Mouse (Mus musculus) left cerebral cortex, adult 8-10 months (tissue): ENCODE measurements around the gene Ube2e1. TPM values are rescaled to one million over a fixed set of nuclear protein-coding genes. Genes with fewer than 3 reads are reported as not detected.
A peak's percentile ranks its signal among the peaks of the same experiment; 100 is the strongest.

Experiments used
- DNase-seq, 2 experiments: peaks; one replicate each; pipeline ENCODE4 v3.0.0; 2022; ENCODE audit warnings: low spot score in 2 of 2
- total RNA-seq, 4 experiments: library from RNA; stranded (reverse); gene quantifications; 2 replicates each; pipeline ENCODE4 v1.2.4; 2022

Gene Ube2e1
- total RNA-seq: 100 to 1,000 TPM; 111 to 132 (median 115) TPM

DNA sequence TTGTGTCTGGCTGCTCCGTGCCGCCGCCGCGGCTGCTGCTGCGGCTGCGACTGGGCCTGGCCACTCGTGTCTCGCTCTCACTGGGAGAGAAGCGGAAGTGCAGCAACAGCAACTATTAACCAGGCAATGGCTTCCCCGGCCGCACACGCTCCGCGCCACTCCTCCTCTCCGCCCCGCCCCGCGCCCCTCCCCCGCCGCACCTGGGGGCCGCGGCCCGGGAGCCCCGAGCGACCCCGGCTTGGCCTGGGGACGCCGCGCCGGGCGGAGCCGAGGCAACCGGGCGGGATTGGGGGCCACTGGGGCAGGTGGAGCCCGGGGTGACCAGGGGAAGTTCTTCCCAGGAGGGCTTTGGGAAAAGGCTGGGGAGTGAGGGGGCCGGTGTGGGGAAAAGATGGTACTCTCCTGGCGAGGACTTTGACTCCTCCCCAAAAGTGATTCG is at the start of gene Ube2e1:
Gene Ube2e1, minus strand, starts transcription at position 167 of the 439 bp plus-strand sequence.
- DNase-seq: peak; percentile 47 to 59

DNA sequence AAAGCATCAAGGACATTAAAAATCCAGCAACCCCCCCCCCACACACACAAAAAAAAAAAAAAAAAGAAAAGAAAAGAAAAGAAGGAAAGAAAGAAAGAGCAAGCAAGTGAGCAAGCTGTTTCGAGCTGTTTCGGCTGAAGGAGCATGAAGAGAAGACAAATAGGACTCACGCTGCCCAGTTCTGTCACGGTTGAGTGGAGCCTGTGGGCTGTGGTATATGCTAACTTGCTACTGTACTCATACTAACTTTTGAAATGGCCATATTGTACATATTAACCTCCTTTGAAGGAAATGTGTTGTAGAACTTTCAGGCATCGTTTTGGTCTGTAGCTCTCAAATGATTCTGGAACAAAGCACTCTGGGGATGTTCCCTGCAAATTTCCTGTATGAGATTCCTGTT is 48.2 kb upstream of the Ube2e1 start:
- DNase-seq: no peak

DNA sequence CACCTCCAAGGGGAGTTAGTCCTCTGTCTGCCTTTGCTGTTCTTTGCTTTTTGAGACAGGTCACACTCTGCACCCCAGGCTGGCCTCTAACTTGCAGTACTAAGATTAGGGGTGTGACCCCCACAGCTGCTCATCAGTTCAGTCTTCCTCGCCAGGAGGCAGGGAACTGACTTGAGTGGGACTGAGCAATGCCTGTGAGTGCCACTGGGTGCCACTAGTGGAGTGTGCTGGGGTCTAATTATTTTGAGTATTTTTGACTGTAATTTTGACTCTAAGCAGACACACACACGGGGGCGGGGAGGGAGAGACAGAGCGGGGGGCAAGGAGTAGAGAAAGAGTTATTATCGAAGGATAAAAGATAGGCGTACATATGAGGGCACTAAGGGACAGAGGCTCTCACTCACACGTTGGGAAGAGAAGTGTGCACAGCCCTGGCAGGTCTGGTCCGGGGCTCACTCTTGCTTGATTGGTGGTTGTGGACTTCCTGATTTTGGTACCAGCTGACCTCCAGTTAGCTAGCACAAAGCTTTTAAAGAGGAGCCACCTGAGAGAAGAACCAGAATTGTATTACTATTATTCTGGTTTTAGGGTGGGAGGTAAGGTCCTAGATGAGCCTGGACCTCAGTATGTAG is 46.4 kb upstream of the Ube2e1 start:
- DNase-seq: peak in 1 of 2 experiments; percentile 17

DNA sequence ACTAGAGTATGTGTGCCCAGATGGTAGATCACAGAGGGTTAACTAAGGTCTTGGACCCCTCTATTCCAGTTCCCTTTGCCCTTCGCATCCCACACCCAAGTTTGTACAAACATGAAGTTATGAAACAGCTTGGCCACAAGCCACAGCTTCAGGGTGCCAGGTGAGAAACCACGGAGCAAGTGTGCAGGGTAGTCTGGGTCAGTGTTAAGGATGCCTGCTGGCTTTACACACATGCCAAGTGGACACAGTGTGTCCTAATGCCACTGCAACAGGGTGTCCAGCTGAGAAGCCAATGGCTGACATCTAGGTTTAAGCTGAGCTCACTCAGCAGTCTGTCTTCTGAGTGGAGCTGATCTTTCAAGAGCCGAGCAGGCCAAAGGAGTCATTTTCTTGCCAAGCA is 44.5 kb upstream of the Ube2e1 start:
- no peak for DNase-seq

DNA sequence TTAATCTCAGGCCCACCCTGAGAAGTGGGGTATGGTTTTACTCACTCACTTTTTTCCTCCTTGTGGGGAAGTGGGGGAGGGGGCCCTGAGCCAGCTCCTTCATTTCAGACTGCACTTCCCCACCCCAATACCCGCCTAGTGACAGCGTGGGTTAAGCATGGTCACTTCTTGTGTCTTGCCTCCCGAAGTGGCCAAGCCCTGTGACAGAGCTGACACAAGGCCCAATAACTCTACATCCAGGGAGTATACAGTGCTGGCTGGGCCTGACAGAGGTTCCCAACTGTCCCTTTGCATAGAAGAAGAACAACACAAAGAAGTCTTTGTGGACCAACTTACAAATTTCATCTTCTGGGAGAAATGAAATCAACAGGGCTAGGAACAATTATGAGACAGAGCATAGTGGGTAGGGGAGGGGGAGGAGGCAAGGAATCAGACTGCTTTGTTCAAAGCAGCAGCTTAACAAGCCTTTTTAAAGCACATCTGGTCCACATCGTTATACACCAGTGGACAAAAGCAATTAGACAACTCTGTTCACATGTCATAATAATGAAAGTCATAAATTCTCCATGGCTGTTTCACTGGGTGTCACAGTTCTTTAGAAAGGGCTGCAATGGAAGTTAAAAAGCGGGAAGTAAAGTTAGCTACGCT is 42.2 kb upstream of the Ube2e1 start:
- no peak for DNase-seq

DNA sequence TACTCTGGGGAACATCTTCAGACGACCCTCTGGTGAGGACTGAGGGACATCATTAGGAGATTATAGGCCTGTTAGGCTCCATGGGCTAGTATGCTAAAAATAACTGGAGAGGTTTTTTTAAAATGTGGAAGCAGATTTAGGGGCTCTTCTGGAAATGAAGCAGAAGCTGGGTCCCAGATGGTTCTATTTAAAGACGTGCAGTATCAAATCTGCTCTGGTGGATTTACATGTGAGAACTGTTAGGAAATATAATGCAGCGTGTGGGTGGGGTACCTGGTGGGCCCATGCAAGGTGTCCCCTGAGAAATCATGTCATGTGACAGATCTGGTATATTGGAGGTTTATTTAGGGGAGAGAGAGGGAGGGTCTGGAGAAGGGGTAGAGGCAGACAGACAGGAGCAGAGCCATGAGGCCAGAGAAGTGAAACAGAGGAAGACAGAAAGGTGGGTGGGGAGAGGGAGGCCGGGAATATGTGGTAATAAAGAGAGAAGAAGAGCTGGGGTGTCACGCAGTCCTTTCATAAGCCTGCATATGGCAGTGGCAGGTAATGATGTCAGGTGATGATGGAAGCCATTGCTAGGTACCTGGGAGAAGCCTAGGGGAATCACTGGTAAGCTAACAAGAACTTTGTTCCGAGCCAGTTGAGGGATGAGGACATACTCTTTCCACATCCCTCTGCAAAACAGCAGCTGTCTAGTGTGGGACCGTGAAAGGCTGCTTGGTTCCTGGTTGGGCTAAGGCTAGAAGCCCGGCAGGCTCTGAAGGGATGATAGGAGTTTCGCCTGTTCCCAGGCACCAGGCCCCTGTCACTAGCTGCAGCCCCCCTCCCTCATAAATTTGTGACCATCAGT is 41.3 kb upstream of the Ube2e1 start:
- DNase-seq: no peak

DNA sequence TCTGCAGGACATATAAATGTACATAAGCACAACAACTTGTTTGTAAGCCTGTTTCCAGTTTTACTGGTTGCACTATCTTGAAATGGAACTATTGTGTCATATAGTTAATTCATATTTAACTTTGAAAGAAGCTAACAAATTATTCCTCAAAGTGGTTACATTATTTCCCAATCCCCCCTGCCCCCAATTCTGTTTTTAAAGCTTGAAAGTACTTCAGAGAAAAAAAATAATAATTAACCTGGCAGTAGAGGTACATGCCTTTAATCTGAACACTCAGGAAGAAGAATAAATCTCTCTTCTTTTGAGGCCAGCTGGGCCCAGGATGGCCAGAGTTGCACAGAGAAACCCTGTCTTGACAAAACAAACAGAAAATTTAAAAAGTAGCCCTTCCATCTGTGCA is 37.4 kb upstream of the Ube2e1 start:
- DNase-seq: no peak

DNA sequence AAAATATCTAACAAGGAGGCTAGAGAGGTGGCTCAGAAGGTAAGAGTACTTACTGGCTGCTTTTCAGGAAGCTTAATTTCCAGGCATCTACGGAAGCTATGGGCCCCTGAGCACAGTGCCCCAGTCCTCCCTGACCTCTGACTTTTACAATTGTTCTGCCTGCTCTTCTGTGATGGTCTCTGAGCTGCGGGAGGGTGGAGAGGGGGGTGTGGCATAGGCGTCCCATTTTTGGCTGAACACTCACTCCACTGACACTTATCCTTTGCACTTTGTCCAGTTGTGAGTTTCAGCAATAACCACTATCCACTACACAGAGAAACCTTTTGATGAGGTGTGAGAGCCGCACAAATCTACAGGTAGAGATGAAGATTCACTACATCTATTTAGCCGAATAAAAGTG is 35.4 kb upstream of the Ube2e1 start:
- no peak for DNase-seq

DNA sequence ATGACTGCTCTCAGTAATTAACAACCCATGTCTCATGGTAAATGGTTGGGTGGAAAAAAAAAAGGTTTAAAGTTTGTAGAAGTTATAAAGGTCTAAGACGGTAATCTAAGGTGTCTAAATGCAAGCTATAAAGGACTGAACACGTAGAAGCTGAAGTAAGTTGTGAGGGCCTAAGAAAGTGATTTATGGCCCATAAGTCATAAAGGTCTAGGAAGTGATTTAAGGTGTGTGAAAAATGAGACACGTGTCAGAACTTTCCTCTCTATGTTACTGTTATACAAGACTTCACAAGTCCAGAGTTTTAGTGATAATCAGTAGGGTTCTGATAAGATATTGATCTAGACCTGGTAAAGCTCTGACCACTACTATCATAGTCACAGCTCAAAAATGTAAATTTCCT is 32.7 kb upstream of the Ube2e1 start:
- no peak for DNase-seq

DNA sequence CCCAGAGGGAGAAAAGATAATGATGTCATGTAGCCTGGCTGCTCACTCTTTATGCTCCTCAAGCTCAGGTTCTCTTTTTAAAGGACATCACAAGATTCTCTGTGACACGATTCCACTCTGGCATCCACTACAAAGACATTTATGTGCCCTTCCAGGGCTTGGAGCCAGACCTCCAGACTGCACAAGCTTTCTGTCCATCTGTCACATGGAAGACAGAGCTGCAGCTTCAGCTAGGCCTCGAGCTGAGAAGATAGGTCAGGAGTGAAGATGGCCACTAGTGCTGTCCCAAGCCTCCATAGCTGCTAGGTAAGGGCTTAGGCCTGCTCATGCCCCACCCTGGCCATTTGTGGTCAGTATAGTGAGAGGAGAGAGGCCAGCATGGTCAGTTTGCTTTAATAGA is 24.8 kb upstream of the Ube2e1 start:
- no peak for DNase-seq

DNA sequence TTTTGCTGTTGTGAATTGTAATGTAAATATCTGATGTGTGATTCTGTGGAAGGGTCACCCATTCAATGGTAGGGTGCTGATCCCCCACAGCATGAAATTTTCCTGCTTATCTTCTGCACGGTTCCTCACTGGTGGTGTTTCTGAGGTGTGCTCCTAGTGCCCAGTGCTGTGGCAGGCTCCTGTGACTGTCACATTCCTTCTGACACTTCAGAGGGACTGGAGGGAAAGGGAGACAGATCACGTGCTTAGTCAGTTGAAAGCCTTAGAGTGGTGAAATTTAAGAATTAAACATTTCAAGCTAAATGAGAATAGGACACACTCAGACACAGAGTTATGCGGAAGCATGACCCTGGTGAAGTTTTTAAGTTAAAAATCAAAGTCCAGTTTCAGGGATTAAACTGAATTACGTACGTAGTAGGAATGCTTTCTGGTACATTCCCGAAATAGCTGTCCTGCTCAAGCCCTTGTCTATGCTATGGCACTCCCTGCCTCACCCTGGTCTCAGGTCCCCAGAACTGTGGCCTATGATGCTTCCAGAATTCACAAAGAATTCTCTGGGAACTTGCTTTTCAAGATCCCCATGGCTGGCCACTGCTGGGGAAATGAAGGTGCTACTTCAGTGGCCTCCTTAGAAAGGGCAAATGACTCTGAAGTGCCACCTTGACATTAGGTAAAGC is 24.0 kb upstream of the Ube2e1 start:
- DNase-seq: no peak

DNA sequence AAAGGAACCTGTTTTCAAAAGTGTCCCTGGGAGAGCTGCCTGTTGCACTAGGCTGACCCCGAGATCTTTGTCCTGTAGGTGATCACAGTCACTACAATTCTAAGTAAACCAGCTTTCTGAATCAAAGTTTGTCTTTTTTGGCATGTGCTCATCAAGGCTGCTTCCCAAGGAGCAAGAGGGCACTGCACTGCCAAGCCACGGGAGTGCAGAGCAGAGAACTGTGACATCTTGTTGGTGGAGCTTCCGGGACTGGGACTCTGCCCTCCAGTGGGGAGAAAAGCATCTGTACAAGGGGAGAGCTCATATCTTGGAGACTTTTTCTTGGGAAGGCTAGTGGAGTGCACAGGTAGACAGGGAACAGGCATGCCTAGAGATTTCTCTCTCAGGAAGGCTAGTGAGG is 21.9 kb upstream of the Ube2e1 start:
- no peak for DNase-seq

DNA sequence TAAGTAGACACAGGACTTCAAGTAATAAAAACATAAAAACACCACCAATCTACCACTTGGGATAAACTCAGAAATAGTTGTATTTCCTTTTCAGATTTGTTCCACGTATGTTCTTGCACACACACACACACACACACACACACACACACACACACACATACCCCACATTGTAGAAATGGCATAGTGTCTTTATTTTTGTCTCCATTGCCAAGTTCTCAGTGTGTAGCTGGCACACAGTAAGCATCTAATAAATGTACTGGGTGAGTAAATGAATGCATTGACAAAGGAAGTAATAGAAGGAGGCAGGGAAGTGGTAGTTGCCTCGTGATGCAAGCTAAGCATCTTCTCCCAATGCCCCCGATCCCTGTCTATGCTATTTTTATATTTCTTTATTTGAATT is 21.3 kb upstream of the Ube2e1 start:
- no peak for DNase-seq

DNA sequence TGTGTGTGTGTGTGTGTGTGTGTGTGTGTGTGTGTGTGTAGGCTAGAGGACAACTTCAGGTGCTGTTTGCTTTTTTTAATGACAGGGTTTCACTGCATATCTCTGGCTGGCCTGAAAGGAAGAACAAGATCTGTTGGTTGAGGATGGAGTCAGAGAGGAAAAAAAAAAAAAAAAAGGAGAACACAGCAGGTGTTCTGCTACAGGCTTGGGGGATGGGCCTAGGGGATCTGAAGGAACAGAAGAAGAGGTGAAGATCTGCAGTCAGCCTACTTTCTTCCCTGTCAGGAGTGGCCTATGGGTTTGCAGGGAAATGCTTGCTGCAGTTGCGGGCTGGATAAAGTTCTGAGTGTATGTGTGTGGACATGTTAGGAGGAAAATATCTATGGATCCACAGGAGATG is 19.0 kb upstream of the Ube2e1 start:
- no peak for DNase-seq

DNA sequence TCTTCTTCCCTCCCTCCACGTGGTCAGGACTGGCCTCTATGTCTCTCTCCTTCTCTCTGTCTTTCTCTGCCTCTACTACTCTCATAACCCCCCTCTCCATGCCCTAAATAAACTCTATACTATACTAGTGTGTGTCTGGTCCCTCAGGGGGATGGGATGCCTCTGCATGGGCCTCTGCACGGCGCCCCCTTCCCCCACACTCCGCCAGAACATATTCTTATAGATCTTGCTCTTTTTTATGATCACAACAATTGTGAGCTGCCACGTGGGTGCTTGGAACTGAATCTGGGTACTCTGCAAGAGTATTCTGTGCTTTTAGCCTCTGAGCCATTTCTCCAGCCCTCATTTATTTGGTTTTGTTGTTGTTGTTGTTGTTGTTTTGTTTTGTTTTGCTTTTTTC is 18.2 kb upstream of the Ube2e1 start:
- DNase-seq: no peak

DNA sequence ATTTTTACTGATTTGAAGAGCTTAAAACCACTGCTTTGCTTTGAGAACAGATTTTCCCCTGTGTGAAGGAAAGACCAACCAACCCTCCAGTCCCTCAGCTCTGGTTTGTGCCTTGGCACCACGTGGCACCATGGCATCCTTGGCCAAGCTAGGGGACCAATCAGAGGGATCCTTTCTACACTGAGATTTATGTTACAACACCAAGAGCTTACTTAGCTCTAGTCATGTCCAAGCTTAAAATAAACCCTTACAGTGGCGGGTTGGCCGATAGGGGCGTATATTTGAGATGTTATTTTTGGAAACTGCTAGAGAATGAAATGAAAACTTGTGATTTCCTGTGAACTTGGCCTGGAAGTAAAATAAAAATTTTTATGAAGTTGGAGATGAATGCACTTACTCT is 11.9 kb upstream of the Ube2e1 start:
- no peak for DNase-seq

DNA sequence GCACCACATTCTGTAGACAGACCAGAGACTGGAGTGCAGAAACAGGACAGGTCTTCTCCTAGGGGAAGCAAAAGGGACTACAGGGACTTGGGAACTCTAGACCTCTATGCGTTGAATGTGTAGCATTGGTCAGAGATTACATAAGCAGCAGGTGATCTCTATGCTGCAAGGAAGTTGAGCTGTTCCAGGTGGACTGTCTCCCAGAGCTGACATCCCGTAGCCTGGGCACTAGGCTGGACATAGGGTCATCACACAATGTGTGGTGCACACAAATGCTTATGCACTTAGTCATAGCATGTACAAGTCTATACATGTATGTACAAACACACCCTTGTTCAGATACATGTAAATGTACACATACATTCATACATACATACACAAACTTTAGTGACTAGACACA is 11.1 kb upstream of the Ube2e1 start:
- DNase-seq: no peak

DNA sequence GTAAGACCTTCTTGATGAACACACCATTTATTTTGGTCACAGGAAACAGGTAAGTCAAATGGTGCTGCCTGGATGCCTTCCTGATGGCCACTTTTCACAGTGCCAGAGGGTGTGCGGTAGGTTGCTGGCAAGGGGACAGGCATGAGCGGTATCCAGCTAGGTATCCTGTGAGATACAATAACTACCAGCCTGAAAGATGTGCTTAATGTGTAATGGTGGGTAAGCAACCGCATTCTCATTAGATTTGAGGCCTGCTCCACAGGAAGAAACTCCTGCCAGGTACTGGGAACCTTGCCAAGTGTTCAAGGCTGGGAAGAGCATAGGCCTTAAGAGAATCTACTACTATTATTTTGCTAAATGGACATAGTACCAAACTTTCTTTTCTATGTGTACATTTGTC is 9.4 kb upstream of the Ube2e1 start:
- DNase-seq: no peak

DNA sequence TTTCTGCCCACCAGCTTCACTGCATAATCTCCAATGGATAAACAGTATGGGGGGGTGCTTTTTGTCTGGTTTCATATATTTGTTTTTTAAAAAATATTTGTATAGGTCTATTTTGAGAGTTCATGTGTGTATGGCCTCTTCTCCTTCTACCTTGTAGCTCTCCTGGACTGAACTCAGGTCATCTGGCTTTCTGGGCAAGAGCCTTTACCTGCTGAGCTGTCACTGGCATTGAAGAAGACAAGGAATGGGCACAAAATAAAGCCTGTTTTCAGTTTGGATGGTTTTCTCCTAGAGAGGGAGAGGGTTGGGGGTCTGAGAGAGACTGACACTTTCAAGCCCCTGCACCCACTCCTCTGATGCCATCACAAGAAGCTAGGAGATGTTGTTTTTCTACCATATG is 4.4 kb upstream of the Ube2e1 start:
- DNase-seq: no peak

DNA sequence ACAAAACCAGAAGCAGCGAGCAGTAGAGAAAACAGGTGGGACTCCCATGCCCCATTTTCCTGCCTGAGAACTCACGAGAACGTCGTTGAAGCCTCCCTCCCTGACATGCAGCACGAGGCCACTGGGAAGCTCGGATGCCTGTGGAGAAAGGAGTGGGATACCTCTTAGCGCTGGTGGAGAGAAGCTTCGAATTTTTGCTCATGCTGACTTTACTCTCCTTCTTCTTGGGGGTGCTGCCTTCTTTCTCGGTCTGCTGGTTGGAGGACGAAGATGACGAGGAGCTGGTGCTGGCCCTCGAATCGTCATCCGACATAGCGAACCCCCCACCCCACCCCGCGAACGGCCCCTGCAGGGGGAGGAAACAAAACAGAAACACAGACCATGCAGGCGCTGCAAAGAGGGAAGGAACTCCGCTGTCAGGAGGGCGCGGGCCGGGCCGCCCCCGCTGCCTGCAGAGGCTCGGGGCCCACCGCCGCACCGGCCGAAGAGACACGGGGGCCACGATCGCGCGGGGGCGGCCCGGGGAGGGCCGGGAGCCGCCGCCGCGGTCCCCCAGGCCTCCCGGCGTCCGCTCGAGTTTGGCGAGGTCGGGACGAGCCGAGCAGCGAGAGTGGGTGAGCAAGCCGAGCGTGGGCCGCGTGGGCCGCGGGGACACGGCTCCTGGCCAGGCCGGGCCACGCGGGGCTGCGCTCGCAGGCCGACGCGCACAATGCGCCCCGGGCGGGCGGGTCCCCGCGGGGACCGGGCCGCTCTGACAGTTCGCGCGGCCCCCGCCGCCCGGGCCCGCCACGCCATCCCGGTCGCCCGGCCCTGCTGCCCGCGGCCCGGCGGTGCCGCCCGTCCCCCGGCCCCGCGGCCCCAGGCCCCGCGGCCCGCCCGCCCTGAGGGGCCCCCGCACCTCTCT is 618 bp downstream of the Ube2e1 start:
- DNase-seq: peak; percentile 22 to 23
